Mouse (Mus musculus): Measurements from ENCODE around the gene Echdc2.
"Not testable (repeated sequence)": the region's sequence is repeated elsewhere in the genome, so short reads cannot be mapped to it uniquely, and the experiment has no call there.

Gene Echdc2

GRCm38 (mm10) chr4:108165152-108165895 lies at the start of gene Echdc2:
Gene Echdc2 (plus strand): TSS chr4:108165437.
- DNase-seq (ENCODE audit: low spot score in 2 of 2), result peak in 1 of 2 experiments; percentile 32

GRCm38 (mm10) chr4:108116466-108116865 lies 48.8 kb upstream of the Echdc2 start:
- DNase-seq (ENCODE audit: low spot score in 2 of 2), result no peak

DNA sequence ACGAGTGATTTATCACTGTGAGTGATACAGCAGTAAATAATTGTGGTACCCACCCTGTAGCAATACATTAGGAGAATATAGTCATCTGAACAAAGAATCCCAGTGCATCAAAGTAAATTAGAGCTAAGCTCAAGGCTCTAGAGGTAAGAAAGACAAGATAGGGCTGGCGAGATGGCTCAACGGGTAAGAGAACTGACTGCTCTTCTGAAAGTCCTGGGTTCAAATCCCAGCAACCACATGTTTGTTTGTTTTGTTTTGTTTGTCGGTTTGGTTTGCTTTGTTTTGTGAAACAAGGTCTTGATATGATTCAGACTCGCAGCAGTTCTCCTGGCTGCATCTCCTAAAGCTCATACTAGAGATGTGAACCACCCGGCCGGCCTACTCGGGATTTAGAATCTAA lies 47.7 kb upstream of the Echdc2 start:
- no peak for DNase-seq (ENCODE audit: low spot score in 2 of 2)

DNA sequence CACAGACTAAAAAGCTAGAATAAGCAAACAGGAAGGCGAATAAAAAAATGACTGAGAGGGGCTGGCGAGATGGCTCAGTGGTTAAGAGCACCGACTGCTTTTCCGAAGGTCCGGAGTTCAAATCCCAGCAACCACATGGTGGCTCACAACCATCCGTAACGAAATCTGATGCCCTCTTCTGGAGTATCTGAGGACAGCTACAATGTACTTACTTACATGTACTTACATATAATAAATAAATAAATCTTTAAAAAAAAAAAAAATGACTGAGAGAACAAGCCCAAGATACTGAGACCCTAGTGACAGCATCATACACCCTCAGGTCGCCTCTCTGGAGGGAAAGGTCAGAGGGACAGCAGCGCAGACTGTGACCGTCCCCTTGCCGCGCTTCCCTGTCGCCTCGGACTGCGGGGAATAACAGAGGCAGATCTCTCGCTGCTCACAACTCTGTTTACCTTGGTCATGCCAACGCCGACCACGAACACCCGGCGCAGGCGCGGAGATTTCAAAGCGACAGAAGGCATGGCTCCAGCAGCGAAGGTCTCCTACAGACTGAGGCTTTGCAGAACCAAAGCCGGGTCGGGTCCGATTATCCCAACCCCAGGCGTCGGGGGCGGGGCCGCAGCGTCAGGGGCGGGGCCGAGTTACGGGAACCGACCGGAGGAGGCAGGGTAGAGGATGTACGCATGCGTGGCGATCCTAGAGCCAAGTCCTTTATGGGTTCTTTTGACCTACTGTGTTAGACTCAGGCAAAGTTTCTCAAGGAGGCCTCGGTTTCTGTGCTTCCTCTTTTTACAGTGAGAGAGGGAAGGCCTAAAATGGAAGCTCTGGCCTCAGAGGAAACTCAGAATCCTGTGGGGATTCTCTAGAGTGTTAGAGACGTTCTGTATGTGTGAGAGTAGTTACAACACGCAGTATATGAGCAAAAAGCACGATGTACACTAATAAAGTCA lies 47.0 kb upstream of the Echdc2 start:
- peak; percentile 76 to 91 for DNase-seq (ENCODE audit: low spot score in 2 of 2)

DNA sequence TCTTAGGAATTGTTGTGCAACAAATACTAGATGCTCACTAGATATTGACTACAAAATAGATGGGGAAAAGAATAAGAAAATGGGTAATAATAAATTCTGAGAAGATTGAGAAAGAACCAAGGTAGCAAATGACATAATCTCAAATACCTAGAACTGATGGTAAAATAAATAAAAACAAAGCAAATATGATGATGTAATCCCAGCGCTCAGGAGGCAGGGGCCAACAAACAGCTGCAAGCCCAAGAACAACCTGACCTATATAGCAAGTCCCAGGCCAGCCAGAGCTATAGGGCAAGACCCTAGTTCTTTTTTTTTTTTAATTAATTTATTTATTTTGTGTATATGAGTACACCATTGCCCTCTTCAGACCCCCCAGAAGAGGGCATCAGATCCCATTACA lies 41.1 kb upstream of the Echdc2 start:
- DNase-seq (ENCODE audit: low spot score in 2 of 2), result no peak

DNA sequence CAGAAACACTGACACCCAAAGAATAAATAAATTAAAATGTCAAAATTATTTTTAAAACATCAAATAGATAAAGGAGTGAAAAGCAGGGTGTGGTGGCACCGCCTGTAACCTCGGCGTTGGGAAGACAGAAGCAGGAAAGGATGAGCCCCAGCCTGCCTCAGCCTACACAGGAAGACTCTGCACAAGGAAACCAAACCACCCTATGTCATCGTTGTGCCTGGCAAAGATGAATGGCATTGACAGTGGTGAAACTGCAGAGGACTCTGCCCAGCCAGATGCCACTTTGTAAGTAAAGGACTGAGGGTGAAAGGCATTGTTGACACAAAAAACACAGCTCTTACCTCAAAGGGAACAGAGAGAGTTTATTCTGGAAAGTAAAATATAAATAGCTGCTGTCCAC lies 39.0 kb upstream of the Echdc2 start:
- DNase-seq (ENCODE audit: low spot score in 2 of 2), result no peak

- no peak for DNase-seq (ENCODE audit: low spot score in 2 of 2)
Observed at GRCm38 (mm10) chr4:108127516-108127915, 37.7 kb upstream of the Echdc2 start.

- no peak for DNase-seq (ENCODE audit: low spot score in 2 of 2)
Observed at GRCm38 (mm10) chr4:108128339-108128738, 36.9 kb upstream of the Echdc2 start.

DNA sequence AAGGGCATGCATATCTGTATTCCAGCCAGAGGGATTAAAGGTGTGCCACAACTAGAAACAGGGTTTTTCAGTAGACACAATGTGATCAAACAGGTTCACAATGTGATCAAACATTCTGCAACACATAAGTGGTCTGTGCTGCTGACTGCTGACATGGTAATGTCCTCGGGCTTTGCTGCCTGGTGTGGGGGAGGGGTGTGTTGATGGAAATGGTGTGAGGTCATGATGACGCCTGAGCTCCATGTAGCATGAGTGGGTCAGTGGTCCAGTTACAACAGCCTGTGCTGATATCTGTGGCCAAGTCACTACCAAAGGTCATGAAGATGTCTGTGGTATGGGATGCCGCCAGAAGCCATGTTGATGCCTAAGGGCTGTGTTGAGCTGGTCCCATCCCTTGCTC lies 34.8 kb upstream of the Echdc2 start:
- no peak for DNase-seq (ENCODE audit: low spot score in 2 of 2)

DNA sequence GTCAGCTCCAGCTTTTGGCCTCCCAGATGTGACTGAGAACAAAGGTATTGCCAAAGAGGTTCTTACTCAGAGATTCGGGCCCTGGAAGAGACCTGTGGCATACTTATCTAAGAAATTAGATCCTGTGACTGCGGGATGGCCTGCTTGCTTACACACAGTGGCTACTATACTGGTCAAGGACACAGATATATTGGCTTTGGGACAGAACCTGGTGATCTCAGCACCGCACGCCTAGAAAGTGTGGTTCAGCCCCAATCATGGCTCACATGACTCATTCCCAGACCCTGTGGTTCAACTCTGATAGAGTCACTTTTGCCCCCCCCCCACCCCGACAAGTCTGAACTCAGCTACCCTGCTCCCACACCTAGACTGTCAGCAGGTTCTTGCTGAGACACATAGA lies 28.3 kb upstream of the Echdc2 start:
- DNase-seq (ENCODE audit: low spot score in 2 of 2), result no peak

DNA sequence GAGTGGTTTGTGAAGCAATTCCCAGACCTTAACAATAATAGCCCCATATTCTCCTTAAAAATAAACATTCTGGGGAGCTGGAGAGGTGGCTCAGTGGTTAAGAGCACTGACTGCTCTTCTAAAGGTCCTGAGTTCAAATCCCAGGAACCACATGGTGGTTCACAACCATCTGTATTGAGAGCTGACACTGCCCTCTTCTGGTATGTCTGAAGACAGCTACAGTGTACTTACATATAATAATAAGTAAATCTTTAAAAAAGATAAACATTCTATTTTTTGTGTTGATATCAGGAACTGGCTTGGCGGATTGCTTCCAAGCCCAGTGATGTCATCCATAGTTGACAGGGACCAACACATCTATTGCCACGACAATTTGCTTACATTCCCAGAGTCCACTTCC lies 22.1 kb upstream of the Echdc2 start:
- DNase-seq (ENCODE audit: low spot score in 2 of 2), result not testable (repeated sequence)

DNA sequence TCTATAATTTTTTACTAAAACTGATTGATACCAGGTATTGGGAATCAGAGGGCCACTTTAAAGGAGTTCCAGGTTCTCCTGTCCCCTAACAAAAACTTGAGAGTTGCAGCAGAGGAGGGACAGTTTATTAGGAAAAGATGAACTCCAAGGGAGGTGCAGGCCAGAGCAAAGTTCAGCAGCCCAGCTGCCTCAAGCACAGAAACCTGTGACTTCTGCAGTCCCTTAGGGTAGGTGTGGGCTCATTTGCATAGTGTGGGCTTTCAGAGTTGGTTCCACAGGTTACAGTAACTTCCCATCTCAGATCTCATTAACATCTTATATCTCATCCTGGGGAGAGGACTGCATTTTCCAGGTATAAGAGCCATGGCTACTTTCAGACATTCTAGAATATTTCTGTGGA lies 21.5 kb upstream of the Echdc2 start:
- DNase-seq (ENCODE audit: low spot score in 2 of 2), result no peak

DNA sequence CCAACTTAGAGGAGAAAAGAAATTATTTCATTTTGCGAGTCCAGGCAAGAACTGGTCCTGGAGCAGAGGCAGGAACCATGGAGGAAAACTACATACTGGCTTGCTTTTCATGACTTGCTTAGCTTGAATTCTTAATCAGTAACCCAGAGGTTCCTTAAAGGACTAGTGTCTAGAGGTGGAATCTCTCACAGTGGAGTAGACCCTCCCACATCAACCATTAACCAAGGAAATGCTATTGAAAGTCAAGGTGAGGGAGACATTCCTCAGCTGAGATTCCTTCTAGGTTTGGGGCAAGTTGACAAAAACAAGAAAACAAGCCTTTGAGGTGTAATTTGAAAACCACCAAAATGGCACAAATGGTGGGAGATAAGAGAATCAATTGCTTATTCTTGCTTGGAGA lies 20.4 kb upstream of the Echdc2 start, which contains the start of gene Scp2:
Scp2 (minus strand) TSS at position 119 of the 400 bp plus-strand sequence.
- no peak for DNase-seq (ENCODE audit: low spot score in 2 of 2)

- not testable (repeated sequence) for DNase-seq (ENCODE audit: low spot score in 2 of 2)
Observed at GRCm38 (mm10) chr4:108145554-108145953, 19.7 kb upstream of the Echdc2 start.

GRCm38 (mm10) chr4:108155141-108155540 lies 10.1 kb upstream of the Echdc2 start:
- not testable (repeated sequence) for DNase-seq (ENCODE audit: low spot score in 2 of 2)

DNA sequence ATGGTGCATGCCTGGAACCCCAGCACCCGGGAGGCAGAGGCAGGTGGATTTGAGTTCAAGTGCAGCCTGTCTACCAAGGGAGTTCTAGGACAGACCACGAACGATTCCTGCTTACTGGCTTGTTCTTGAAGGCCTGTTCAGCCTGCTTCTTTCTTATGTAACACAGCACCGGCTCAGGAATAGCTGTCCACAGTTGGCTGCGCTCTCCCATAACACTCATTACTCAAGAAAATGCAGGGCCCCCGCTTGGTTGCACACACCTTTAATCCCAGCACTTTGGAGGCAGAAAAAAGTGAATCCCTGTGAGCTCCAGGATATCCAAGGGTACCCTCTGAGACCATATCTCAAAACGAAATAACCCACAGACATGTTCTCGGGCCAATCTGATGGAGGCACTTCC lies 3.3 kb upstream of the Echdc2 start:
- no peak for DNase-seq (ENCODE audit: low spot score in 2 of 2)

DNA sequence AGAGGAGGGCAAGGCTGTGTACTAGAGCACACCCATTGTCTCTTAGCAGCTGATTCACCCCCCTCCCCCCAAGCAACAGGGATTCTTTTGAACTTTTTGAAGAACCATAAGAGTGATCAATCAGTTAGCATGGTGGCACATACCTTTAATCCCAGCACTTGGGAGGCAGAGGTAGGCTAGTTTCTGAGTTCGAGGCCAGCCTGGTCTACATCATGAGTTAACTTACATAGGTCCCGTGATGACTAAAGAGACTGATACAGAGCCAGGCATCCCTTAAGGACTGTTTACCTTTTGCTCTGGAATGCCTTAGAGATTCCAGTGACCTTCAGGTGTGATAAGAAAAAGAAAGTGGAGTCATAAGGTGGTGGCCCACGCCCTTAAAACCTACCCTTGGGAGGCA lies 1.9 kb upstream of the Echdc2 start:
- no peak for DNase-seq (ENCODE audit: low spot score in 2 of 2)

DNA sequence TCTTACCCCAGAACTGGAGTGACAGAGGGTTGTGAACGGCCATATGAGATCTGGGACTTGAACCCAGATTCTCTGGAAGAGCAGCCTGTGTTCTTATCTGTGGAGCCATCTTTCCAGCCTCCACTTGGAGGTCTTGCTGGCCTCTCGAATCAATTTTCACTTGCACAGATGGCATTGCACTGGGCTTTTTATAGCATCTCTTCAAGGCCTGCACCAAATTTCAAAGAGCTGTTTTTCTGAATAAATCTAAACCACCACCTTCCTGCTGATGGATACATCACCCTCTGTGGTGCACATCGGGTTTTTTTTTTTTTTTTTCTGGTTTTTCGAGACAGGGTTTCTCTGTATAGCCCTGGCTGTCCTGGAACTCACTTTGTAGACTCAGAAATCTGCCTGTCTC lies 1.6 kb downstream of the Echdc2 start:
- no peak for DNase-seq (ENCODE audit: low spot score in 2 of 2)

GRCm38 (mm10) chr4:108168056-108168455 lies 2.8 kb downstream of the Echdc2 start:
- DNase-seq (ENCODE audit: low spot score in 2 of 2), result no peak

DNA sequence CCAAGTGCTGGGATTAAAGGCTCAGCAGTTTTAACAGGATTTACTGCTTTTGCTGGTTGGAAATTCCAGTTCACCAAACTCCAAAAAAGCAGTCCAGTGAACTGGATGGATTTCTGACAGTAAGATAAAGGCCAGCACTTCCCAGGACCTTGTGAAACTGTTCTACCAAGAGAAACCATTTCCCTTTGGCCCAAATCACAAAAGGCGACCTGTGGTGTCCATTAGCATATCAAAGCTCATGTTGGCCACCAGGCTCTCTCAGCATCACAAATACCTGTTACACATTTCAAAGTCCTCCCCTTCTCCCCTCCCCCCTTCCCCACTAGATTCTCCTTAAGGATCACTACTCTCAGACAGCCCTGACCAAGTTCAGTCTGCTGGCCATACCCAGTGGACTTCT lies 17.0 kb downstream of the Echdc2 start:
- DNase-seq (ENCODE audit: low spot score in 2 of 2), result no peak

DNA sequence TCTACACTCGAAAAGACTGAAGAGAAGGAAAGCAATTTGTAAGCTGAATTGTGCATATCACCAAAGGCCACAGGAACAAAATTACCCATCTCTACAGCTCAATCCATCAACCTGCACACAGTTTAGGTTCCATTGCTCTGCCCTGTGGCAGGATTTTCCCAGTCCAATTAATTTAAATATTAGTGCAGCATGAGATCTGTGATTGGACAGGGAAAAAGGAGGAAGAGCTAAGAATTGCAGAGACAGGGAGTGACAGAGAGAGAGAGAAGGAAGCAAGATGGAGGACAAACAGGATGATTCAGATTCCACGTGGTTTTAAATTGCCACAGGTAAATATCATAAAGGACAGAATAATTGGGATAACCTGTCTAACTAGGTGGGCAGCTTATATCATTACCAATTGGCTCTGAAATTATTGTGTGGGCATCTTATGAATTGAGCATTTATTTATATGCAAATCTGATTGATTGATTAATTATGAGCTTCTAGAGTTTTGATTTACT lies 27.6 kb downstream of the Echdc2 start:
- DNase-seq (ENCODE audit: low spot score in 2 of 2), result no peak

DNA sequence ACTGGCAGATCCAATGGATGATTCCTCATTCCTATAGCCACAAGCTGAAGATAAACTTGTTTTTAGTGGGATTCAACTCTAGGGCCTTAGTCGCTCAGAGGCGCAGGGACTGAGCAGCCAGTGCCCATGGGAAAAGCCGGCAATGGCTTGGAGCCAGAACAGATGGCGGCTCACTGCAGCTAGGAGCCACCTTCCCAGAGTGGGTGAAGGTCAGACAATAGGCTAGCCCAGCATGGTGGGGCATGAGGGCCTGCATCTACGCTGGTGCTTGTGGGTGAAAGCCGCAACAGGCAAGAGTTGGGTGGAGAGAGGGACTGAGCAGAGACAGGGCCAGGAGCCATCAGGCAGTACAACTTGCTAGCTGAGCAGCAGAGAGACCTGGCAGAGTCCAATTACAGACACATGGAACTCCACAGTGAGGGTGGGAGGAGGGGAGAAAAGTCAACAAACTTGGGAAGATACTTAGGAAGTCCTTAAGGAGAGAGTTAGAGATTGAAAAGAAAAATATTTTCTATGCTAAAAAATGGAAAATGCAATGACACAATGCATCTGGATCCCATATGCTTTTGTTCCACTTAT lies 31.1 kb downstream of the Echdc2 start:
- peak; percentile 26 to 64 for DNase-seq (ENCODE audit: low spot score in 2 of 2)
